Comparison of ENCODE assay signal across 8 mouse cellular contexts in genomic region chr4:133197801-133198286, GRCm38 (mm10). TPM values are rescaled to one million over a fixed set of nuclear protein-coding genes. Genes with fewer than 3 reads are reported as not detected.
DNase-seq lines count a peak whose midpoint lies in the region; ATAC-seq lines count a peak whose summit lies in the region.

No protein-coding gene starts in this region.

- no peak overlapping the region for H3K4me3 ChIP-seq in stomach, embryonic 14.5 days (ENCODE audit: low read depth, low read length)

- DNase-seq in adrenal gland, adult (ENCODE audit: inconsistent age in 2 of 2, low spot score in 1 of 2) = peak; percentile 57 to 71
- DNase-seq in adrenal gland, adult 18-20 months (ENCODE audit: low spot score in 2 of 2) = no peak
- DNase-seq in ovary, postnatal 36 days (ENCODE audit: low spot score) = peak; percentile 38
- no peak for DNase-seq in ovary, postnatal 14 days (ENCODE audit: low spot score)
- peak; percentile 61 to 77 for DNase-seq in kidney, postnatal 4 days

- H3K4me2 ChIP-seq in stomach, embryonic 14.5 days (replicated peaks; ENCODE audit: low read depth, low read length) = no peak overlapping the region

- H3K9me3 ChIP-seq in stomach, embryonic 14.5 days (ENCODE audit: control insufficient read depth, low read depth, low read length) = no peaks in the 10 kb centered on the region

- WGBS in stomach, embryonic 14.5 days = 26% methylated on average over 13 of the region's 13 CpGs

- peak overlapping the region; percentile 77 for H3K27ac ChIP-seq in stomach, embryonic 14.5 days (ENCODE audit: low read length)

- no peak overlapping the region; the same call in 1 of the 2 replicates for H3K9ac ChIP-seq in stomach, embryonic 14.5 days (replicated peaks; ENCODE audit: low read depth, low read length)

- 0 out of 2 replicates have a peak, but pooled peaks have one; percentile 2 for ATAC-seq in stomach, embryonic 14.5 days (ENCODE audit: insufficient number of reproducible peaks, insufficient read depth, low FRiP score, low read depth)
- ATAC-seq in activated CD4-positive, CD25-positive, alpha-beta regulatory T cell, adult 4 months = no peak
- ATAC-seq in megakaryocyte-erythroid progenitor cell, adult 5-6 weeks (replicated peaks; ENCODE audit: low FRiP score, low TSS enrichment, poor library complexity, severe bottlenecking) = no peak

- H3K36me3 ChIP-seq in stomach, embryonic 14.5 days (ENCODE audit: control insufficient read depth, insufficient read depth, low read length) = peaks cover 36% of the 10 kb centered on the region

- peaks cover 50% of the 10 kb centered on the region for H3K4me1 ChIP-seq in stomach, embryonic 14.5 days (ENCODE audit: control insufficient read depth, insufficient read depth, low read length)

- no peaks in the 10 kb centered on the region for H3K27me3 ChIP-seq in stomach, embryonic 14.5 days (ENCODE audit: control insufficient read depth, insufficient read depth, low read length)

RNA-seq across cellular contexts. Expression of gene Cd164l2, which starts 14.1 kb away (rescaled TPM):
- total RNA-seq in adrenal gland, adult 18-20 months (2021) = 1 to 10 TPM; 1.1 to 2.6 TPM
- 8.7 and 11.6 TPM in 2 replicates for polyA plus RNA-seq in stomach, embryonic 14.5 days (2014; fragmentation: Nextera tagmentation; extraction: Ambion mirVana)
- polyA plus RNA-seq in activated CD4-positive, CD25-positive, alpha-beta regulatory T cell, adult 4 months (2017; shearing (Covaris generic)) = not detected
- not detected in 2 replicates for total RNA-seq in megakaryocyte-erythroid progenitor cell, adult 5-6 weeks (2014; fragmentation: Nextera tagmentation)
- not detected in 2 replicates for total RNA-seq in megakaryocyte-erythroid progenitor cell, adult 5-6 weeks (2017)

RNA-seq across cellular contexts. Expression of gene Gpr3, which starts 14.5 kb away (rescaled TPM):
- total RNA-seq in adrenal gland, adult 18-20 months (2021) = 1 to 10 TPM in 1 of 2 experiments, under 1 TPM in 1; 0.26 to 1.2 TPM
- polyA plus RNA-seq in stomach, embryonic 14.5 days (2014; fragmentation: Nextera tagmentation; extraction: Ambion mirVana) = not detected in 2 replicates
- not detected for polyA plus RNA-seq in activated CD4-positive, CD25-positive, alpha-beta regulatory T cell, adult 4 months (2017; shearing (Covaris generic))
- not detected in 2 replicates for total RNA-seq in megakaryocyte-erythroid progenitor cell, adult 5-6 weeks (2014; fragmentation: Nextera tagmentation)
- not detected in 2 replicates for total RNA-seq in megakaryocyte-erythroid progenitor cell, adult 5-6 weeks (2017)

RNA-seq across cellular contexts. Expression of gene Map3k6, which starts 42.8 kb away (rescaled TPM):
- 10 to 100 TPM; 30.7 to 34.2 TPM for total RNA-seq in adrenal gland, adult 18-20 months (2021)
- polyA plus RNA-seq in stomach, embryonic 14.5 days (2014; fragmentation: Nextera tagmentation; extraction: Ambion mirVana) = 3.1 and 3.4 TPM in 2 replicates
- under 1 TPM in 1 of 2 experiments, not detected in 1; 0.42 TPM for polyA plus RNA-seq in activated CD4-positive, CD25-positive, alpha-beta regulatory T cell, adult 4 months (2017; shearing (Covaris generic))
- total RNA-seq in megakaryocyte-erythroid progenitor cell, adult 5-6 weeks (2014; fragmentation: Nextera tagmentation) = 10.6 and 15.9 TPM in 2 replicates
- 6.9 and 7.0 TPM in 2 replicates for total RNA-seq in megakaryocyte-erythroid progenitor cell, adult 5-6 weeks (2017)

Comparison
In these comparisons a context has a peak if more than half of its experiments do, and no peak if none do; other contexts are left out.
1. DNase-seq: peak in adrenal gland, adult (2 of 2), ovary, postnatal 36 days (single experiment) and kidney, postnatal 4 days (2 of 2); none in adrenal gland, adult 18-20 months (0 of 2) and ovary, postnatal 14 days (single experiment).